Mouse (Mus musculus) forebrain, embryonic 10.5 days (tissue): ENCODE measurements at regions not wholly inside any gene's neighbourhood (a gene's known extent, or its start where the extent isn't known, plus 50 kb on each side); places are given as distances from the start of the nearest gene placed in this dataset.

Experiments
- DNase-seq: peaks from one replicate; pipeline ENCODE4 v3.0.0-alpha.2; 2017; ENCODE audit warnings: low spot score; ENCODE audit errors: extremely low spot score
- H3K27ac ChIP-seq: fragments of 300-500 bp; sonication (generic); 2 replicates; pipeline ENCODE4 v1.5.1; 2016; ENCODE audit warnings: mild to moderate bottlenecking
- H3K27me3 ChIP-seq: fragments of 300-500 bp; sonication (generic); 2 replicates; pipeline ENCODE4 v1.6.1; 2016; ENCODE audit warnings: mild to moderate bottlenecking; ENCODE audit not compliant: poor library complexity, severe bottlenecking
- H3K36me3 ChIP-seq: fragments of 300-500 bp; sonication (generic); replicated peaks from 2 replicates; pipeline ENCODE4 v1.6.1; 2016; ENCODE audit warnings: mild to moderate bottlenecking, moderate library complexity
- H3K4me1 ChIP-seq: fragments of 300-500 bp; sonication (generic); 2 replicates; pipeline ENCODE4 v1.6.1; 2016
- H3K4me3 ChIP-seq: fragments of 300-500 bp; sonication (generic); 2 replicates; pipeline ENCODE4 v1.5.1; 2016; ENCODE audit warnings: mild to moderate bottlenecking, moderate library complexity
- H3K9me3 ChIP-seq: fragments of 300-500 bp; sonication (generic); 2 replicates; pipeline ENCODE4 v1.6.1; 2016; ENCODE audit warnings: mild to moderate bottlenecking, moderate library complexity
- WGBS: fragments of 180-500 bp; shearing (Covaris S2); methylation state at CpG from one replicate; pipeline ENCODE4 v1.1.7; 2016; 5-methylcytosine and 5-hydroxymethylcytosine counted together

GRCm38 (mm10) chr1:59403831-59404547 lies 78.2 kb upstream of the Fzd7 start:
- 89% methylated on average over 9 of the region's 9 CpGs for WGBS
- DNase-seq, result no peak
- H3K27ac ChIP-seq, result peak overlapping the region; percentile 41; the same call in 1 of the 2 replicates

GRCm38 (mm10) chr1:59405370-59405769 lies 76.9 kb upstream of the Fzd7 start:
- H3K27ac ChIP-seq, result 0 out of 2 replicates have a peak overlapping the region, but pooled peaks have one; percentile 8
- no peaks in the 10 kb centered on the region for H3K36me3 ChIP-seq
- no peaks in the 10 kb centered on the region for H3K9me3 ChIP-seq
- WGBS, result 80% methylated on average over 8 of the region's 8 CpGs
- H3K4me3 ChIP-seq, result no peak overlapping the region
- peaks cover 40% of the 10 kb centered on the region for H3K4me1 ChIP-seq
- peaks cover 21% of the 10 kb centered on the region for H3K27me3 ChIP-seq
- DNase-seq, result no peak

More at GRCm38 (mm10) chr1:59403831-59404547, 78.2 kb upstream of the Fzd7 start:
- Histone ChIP-seq H3K4me1 (peaks cover 40% of the 10 kb centered on the region), H3K9me3 (no peaks in the 10 kb centered on the region), H3K27me3 (peaks cover 28% of the 10 kb centered on the region), H3K4me3 (no peak overlapping the region), H3K36me3 (no peaks in the 10 kb centered on the region)

- Histone ChIP-seq H3K27me3 (peaks cover 18% of the 10 kb centered on the region), H3K4me1 (peaks cover 42% of the 10 kb centered on the region), H3K27ac (no peak overlapping the region), H3K36me3 (no peaks in the 10 kb centered on the region), H3K4me3 (no peak overlapping the region), H3K9me3 (no peaks in the 10 kb centered on the region)
- no peak for DNase-seq
- WGBS, result 19% methylated on average over 6 of the region's 6 CpGs
Measured at GRCm38 (mm10) chr1:59406741-59407306, 75.4 kb upstream of the Fzd7 start.

- no peak for DNase-seq
- Histone ChIP-seq H3K27me3 (0 out of 2 replicates have a peak, but pooled peaks cover 6% of the 10 kb centered on the region), H3K4me1 (peaks cover 42% of the 10 kb centered on the region), H3K4me3 (no peak overlapping the region), H3K36me3 (no peaks in the 10 kb centered on the region), H3K27ac (peak overlapping the region; percentile 6; the same call in 1 of the 2 replicates), H3K9me3 (no peaks in the 10 kb centered on the region)
- WGBS, result 55% methylated on average over 8 of the region's 8 CpGs
Measured at GRCm38 (mm10) chr1:59409585-59410160, 72.6 kb upstream of the Fzd7 start.

- no peaks in the 10 kb centered on the region for H3K9me3 ChIP-seq
- no peak for DNase-seq
- 97% methylated on average over 8 of the region's 8 CpGs for WGBS
- no peak overlapping the region for H3K4me3 ChIP-seq
- H3K27ac ChIP-seq, result peak overlapping the region; percentile 76
- no peaks in the 10 kb centered on the region for H3K27me3 ChIP-seq
- H3K36me3 ChIP-seq, result no peaks in the 10 kb centered on the region
- H3K4me1 ChIP-seq, result peaks cover 47% of the 10 kb centered on the region
Measured at GRCm38 (mm10) chr1:59413264-59413663, 69.0 kb upstream of the Fzd7 start.

GRCm38 (mm10) chr1:59414401-59415210 lies 67.6 kb upstream of the Fzd7 start:
- WGBS, result 55% methylated on average over 13 of the region's 13 CpGs
- peaks cover 48% of the 10 kb centered on the region for H3K4me1 ChIP-seq
- no peaks in the 10 kb centered on the region for H3K27me3 ChIP-seq
- no peak for DNase-seq
- H3K36me3 ChIP-seq, result no peaks in the 10 kb centered on the region
- H3K4me3 ChIP-seq, result no peak overlapping the region
- H3K27ac ChIP-seq, result peak overlapping the region; percentile 76
- H3K9me3 ChIP-seq, result no peaks in the 10 kb centered on the region

- H3K4me1 ChIP-seq, result peaks cover 42% of the 10 kb centered on the region
- WGBS, result 92% methylated on average over 11 of the region's 11 CpGs
- no peaks in the 10 kb centered on the region for H3K36me3 ChIP-seq
- no peaks in the 10 kb centered on the region for H3K9me3 ChIP-seq
- no peak overlapping the region for H3K4me3 ChIP-seq
- H3K27ac ChIP-seq, result peak overlapping the region; percentile 76
- DNase-seq, result no peak
- H3K27me3 ChIP-seq, result no peaks in the 10 kb centered on the region; the same call in 1 of the 2 replicates
Measured at GRCm38 (mm10) chr1:59415733-59416312, 66.4 kb upstream of the Fzd7 start.

GRCm38 (mm10) chr1:59417317-59417716 lies 64.9 kb upstream of the Fzd7 start:
- 68% methylated on average over 1 of the region's 1 CpGs for WGBS
- Histone ChIP-seq H3K27me3 (peaks cover 12% of the 10 kb centered on the region), H3K36me3 (no peaks in the 10 kb centered on the region), H3K27ac (peak overlapping the region; percentile 49; the same call in 1 of the 2 replicates), H3K4me1 (peaks cover 49% of the 10 kb centered on the region), H3K4me3 (no peak overlapping the region), H3K9me3 (no peaks in the 10 kb centered on the region)
- no peak for DNase-seq

- peak overlapping the region; percentile 49 for H3K27ac ChIP-seq
- no peak overlapping the region for H3K4me3 ChIP-seq
- H3K4me1 ChIP-seq, result peaks cover 55% of the 10 kb centered on the region
- no peaks in the 10 kb centered on the region for H3K9me3 ChIP-seq
- WGBS, result 69% methylated on average over 3 of the region's 3 CpGs
- no peaks in the 10 kb centered on the region for H3K36me3 ChIP-seq
- H3K27me3 ChIP-seq, result peaks cover 13% of the 10 kb centered on the region
- DNase-seq, result no peak
Measured at GRCm38 (mm10) chr1:59417962-59418361, 64.3 kb upstream of the Fzd7 start.

- DNase-seq, result no peak
- Histone ChIP-seq H3K4me1 (peaks cover 63% of the 10 kb centered on the region), H3K27me3 (peaks cover 16% of the 10 kb centered on the region), H3K27ac (peak overlapping the region; percentile 51; the same call in 1 of the 2 replicates), H3K4me3 (no peak overlapping the region), H3K9me3 (no peaks in the 10 kb centered on the region), H3K36me3 (no peaks in the 10 kb centered on the region)
- 89% methylated on average over 9 of the region's 9 CpGs for WGBS
Measured at GRCm38 (mm10) chr1:59418748-59419147, 63.5 kb upstream of the Fzd7 start.

- Histone ChIP-seq H3K27ac (peak overlapping the region; percentile 81), H3K4me1 (peaks cover 59% of the 10 kb centered on the region), H3K27me3 (peaks cover 22% of the 10 kb centered on the region), H3K9me3 (no peaks in the 10 kb centered on the region), H3K4me3 (peak overlapping the region; percentile 23), H3K36me3 (no peaks in the 10 kb centered on the region)
- peak; percentile 54 for DNase-seq
- 10% methylated on average over 19 of the region's 19 CpGs for WGBS
Measured at GRCm38 (mm10) chr1:59422981-59423941, 59.0 kb upstream of the Fzd7 start.
